In the genomic region with DNA sequence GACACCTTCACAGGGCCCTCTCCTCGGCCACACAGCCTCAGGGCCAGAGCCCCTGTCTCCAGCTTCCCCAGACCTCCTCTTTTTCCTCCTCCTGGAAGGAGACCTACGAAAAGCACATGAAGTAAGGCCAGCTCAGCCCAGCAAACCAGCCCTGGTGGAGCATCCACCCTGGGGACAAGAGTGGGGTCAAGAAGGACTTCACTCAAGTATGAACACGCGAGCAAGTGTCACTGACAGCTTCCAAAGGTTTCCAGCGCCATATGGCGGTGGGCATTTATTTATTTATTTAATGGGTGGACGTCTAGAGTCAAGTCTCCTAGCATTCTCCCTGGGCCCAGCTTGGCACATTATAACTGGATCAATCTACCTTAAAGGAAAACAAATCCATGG, we compare ENCODE assay signal across 8 mouse cellular contexts. TPM values are rescaled to one million over a fixed set of nuclear protein-coding genes. Genes with fewer than 3 reads are reported as not detected.
A peak's percentile ranks its signal among the peaks of the same experiment; 100 is the strongest.
DNase-seq lines count a peak whose midpoint lies in the region; ATAC-seq and TF ChIP-seq lines count a peak whose summit lies in the region.

No protein-coding gene starts in this region.

- 60% methylated on average over 7 of the region's 7 CpGs for WGBS in heart, embryonic 14.5 days
- 61% methylated on average over 7 of the region's 7 CpGs for WGBS in hindbrain, embryonic 12.5 days
- WGBS in midbrain, embryonic 11.5 days: 68% methylated on average over 7 of the region's 7 CpGs

- H3K27ac ChIP-seq in heart, embryonic 14.5 days (replicated peaks in 1 of 2; ENCODE audit: control insufficient read depth in 1 of 2, insufficient read depth in 1 of 2, low read depth in 2 of 2, low read length in 2 of 2): peak overlapping the region; percentile 70 to 82
- H3K27ac ChIP-seq in hindbrain, embryonic 12.5 days: peak overlapping the region; percentile 80
- no peak overlapping the region; the same call in 1 of the 2 replicates for H3K27ac ChIP-seq in midbrain, embryonic 11.5 days (ENCODE audit: low read depth, low read length)
- H3K27ac ChIP-seq in gastrocnemius, adult 2 months: no peak overlapping the region

- intact Hi-C loops in heart, postnatal 36 days (cut with DNase I): no loop called here
- intact Hi-C loops in gastrocnemius, adult 2 months (cut with DNase I): no loop called here

- peak overlapping the region; percentile 52 for H3K9ac ChIP-seq in heart, embryonic 14.5 days (ENCODE audit: low read length)
- H3K9ac ChIP-seq in hindbrain, embryonic 12.5 days: peak overlapping the region; percentile 13
- H3K9ac ChIP-seq in midbrain, embryonic 11.5 days (ENCODE audit: low read length): peak overlapping the region; percentile 62

- H3K27me3 ChIP-seq in heart, embryonic 14.5 days (ENCODE audit: control insufficient read depth, insufficient read depth, low read length): no peaks in the 10 kb centered on the region
- H3K27me3 ChIP-seq in G1E (ENCODE audit: insufficient read depth, low read length): no peaks in the 10 kb centered on the region
- H3K27me3 ChIP-seq in hindbrain, embryonic 12.5 days: no peaks in the 10 kb centered on the region
- no peaks in the 10 kb centered on the region for H3K27me3 ChIP-seq in midbrain, embryonic 11.5 days (ENCODE audit: control insufficient read depth, insufficient read depth, low read length)

- DNase-seq in heart, postnatal 36 days: no peak
- no peak for DNase-seq in G1E (ENCODE audit: low spot score)
- peak; percentile 91 for DNase-seq in midbrain, embryonic 11.5 days (ENCODE audit: low spot score, missing footprints)
- DNase-seq in ovary, postnatal 10 days (ENCODE audit: low spot score): no peak
- no peak for DNase-seq in adrenal gland, postnatal 25 days
- DNase-seq in gastrocnemius, adult 2 months: no peak

- no peak overlapping the region for H3K4me2 ChIP-seq in heart, embryonic 14.5 days (ENCODE audit: low read length)
- no peak overlapping the region for H3K4me2 ChIP-seq in hindbrain, embryonic 12.5 days (replicated peaks)
- H3K4me2 ChIP-seq in midbrain, embryonic 11.5 days: no peak overlapping the region

- TF ChIP-seq CTCF in G1E (IDR thresholded peaks at IDR 0.05; ENCODE audit: low read depth, low read length): no peak
- TF ChIP-seq CTCF in gastrocnemius, adult 2 months (IDR thresholded peaks at IDR 0.05): no peak

- H3K4me3 ChIP-seq in heart, embryonic 14.5 days (ENCODE audit: control insufficient read depth in 1 of 2, insufficient read depth in 1 of 2, low read depth in 1 of 2, low read length in 2 of 2): no peak overlapping the region
- H3K4me3 ChIP-seq in G1E (ENCODE audit: low read depth, low read length): peak overlapping the region; percentile 60; the same call in 1 of the 2 replicates
- H3K4me3 ChIP-seq in hindbrain, embryonic 12.5 days: no peak overlapping the region
- H3K4me3 ChIP-seq in midbrain, embryonic 11.5 days (ENCODE audit: low read depth, low read length): no peak overlapping the region
- H3K4me3 ChIP-seq in gastrocnemius, adult 2 months: no peak overlapping the region

- 0 out of 2 replicates have a peak, but pooled peaks have one; percentile 2 for ATAC-seq in heart, embryonic 14.5 days (ENCODE audit: insufficient number of reproducible peaks, insufficient read depth, low FRiP score, low read depth)
- ATAC-seq in G1E (ENCODE audit: extremely low read depth, insufficient number of reproducible peaks, low FRiP score, poor library complexity, severe bottlenecking): no peak
- no peak for ATAC-seq in hindbrain, embryonic 12.5 days (ENCODE audit: low FRiP score)
- no peak for ATAC-seq in midbrain, embryonic 11.5 days (ENCODE audit: low FRiP score)

- H3K36me3 ChIP-seq in heart, embryonic 14.5 days (ENCODE audit: control insufficient read depth, insufficient read depth, low read length): 0 out of 2 replicates have a peak, but pooled peaks cover 5% of the 10 kb centered on the region
- peaks cover 14% of the 10 kb centered on the region for H3K36me3 ChIP-seq in G1E (replicated peaks)
- no peaks in the 10 kb centered on the region; the same call in 1 of the 2 replicates for H3K36me3 ChIP-seq in hindbrain, embryonic 12.5 days
- H3K36me3 ChIP-seq in midbrain, embryonic 11.5 days (ENCODE audit: control insufficient read depth, insufficient read depth, low read length): no peaks in the 10 kb centered on the region

- peaks cover 29 to 30% of the 10 kb centered on the region in 2 experiments for H3K4me1 ChIP-seq in heart, embryonic 14.5 days (ENCODE audit: control insufficient read depth in 2 of 2, insufficient read depth in 2 of 2, low read length in 2 of 2)
- H3K4me1 ChIP-seq in G1E (ENCODE audit: insufficient read depth, low read depth, low read length): peaks cover 76% of the 10 kb centered on the region
- H3K4me1 ChIP-seq in hindbrain, embryonic 12.5 days: peaks cover 18% of the 10 kb centered on the region
- H3K4me1 ChIP-seq in midbrain, embryonic 11.5 days (ENCODE audit: control insufficient read depth, insufficient read depth, low read length): peaks cover 11% of the 10 kb centered on the region; the same call in 1 of the 2 replicates

- no peaks in the 10 kb centered on the region for H3K9me3 ChIP-seq in heart, embryonic 14.5 days (ENCODE audit: control insufficient read depth, low read length)
- H3K9me3 ChIP-seq in G1E (replicated peaks): no peaks in the 10 kb centered on the region
- no peaks in the 10 kb centered on the region for H3K9me3 ChIP-seq in hindbrain, embryonic 12.5 days (replicated peaks)
- H3K9me3 ChIP-seq in midbrain, embryonic 11.5 days (ENCODE audit: control insufficient read depth, low read length): no peaks in the 10 kb centered on the region

RNA-seq across cellular contexts. Expression of a gene that starts 21.3 kb away (rescaled TPM):
- 46.9 and 54.2 TPM in 2 replicates for polyA plus RNA-seq in heart, embryonic 14.5 days (2014; fragmentation: Nextera tagmentation; extraction: Ambion mirVana)
- total RNA-seq in heart, postnatal 36 days (2021): 10 to 100 TPM; 11.0 to 12.2 TPM
- total RNA-seq in G1E (2014; fragmentation: Nextera tagmentation) (19.1 and 20.9 TPM in 2 replicates), G1E (2017) (30.9 and 34.7 TPM in 2 replicates)
- polyA plus RNA-seq in G1E (2012): 26.5 and 29.7 TPM in 2 replicates
- 68.6 and 71.8 TPM in 2 replicates for polyA plus RNA-seq in hindbrain, embryonic 12.5 days (2016; fragmentation: Nextera tagmentation; extraction: Ambion mirVana)
- polyA plus RNA-seq in midbrain, embryonic 11.5 days (2014; fragmentation: Nextera tagmentation; extraction: Ambion mirVana): 64.9 and 65.4 TPM in 2 replicates
- total RNA-seq in adrenal gland, postnatal 25 days (2021): 39.0 and 44.0 TPM in 2 replicates
- 10 to 100 TPM in 1 of 2 experiments, 1 to 10 TPM in 1; 8.1 to 11.9 TPM for total RNA-seq in gastrocnemius, adult 2 months (2021)

RNA-seq across cellular contexts. Expression of a gene that starts 38.0 kb away (rescaled TPM):
- 4.6 and 5.0 TPM in 2 replicates for polyA plus RNA-seq in heart, embryonic 14.5 days (2014; fragmentation: Nextera tagmentation; extraction: Ambion mirVana)
- total RNA-seq in heart, postnatal 36 days (2021): 1 to 10 TPM; 1.1 to 1.2 TPM
- 17.5 and 18.9 TPM in 2 replicates for total RNA-seq in G1E (2014; fragmentation: Nextera tagmentation)
- total RNA-seq in G1E (2017): 10.3 and 11.2 TPM in 2 replicates
- 27.9 and 32.5 TPM in 2 replicates for polyA plus RNA-seq in G1E (2012)
- 9.5 and 9.7 TPM in 2 replicates for polyA plus RNA-seq in hindbrain, embryonic 12.5 days (2016; fragmentation: Nextera tagmentation; extraction: Ambion mirVana)
- 12.7 and 12.9 TPM in 2 replicates for polyA plus RNA-seq in midbrain, embryonic 11.5 days (2014; fragmentation: Nextera tagmentation; extraction: Ambion mirVana)
- total RNA-seq in adrenal gland, postnatal 25 days (2021): 4.2 and 4.4 TPM in 2 replicates
- total RNA-seq in gastrocnemius, adult 2 months (2021): under 1 TPM; 0.56 to 0.89 TPM

Comparison
In these comparisons a context has a peak if more than half of its experiments do, and no peak if none do; other contexts are left out.
1. H3K27ac ChIP-seq: peak in heart, embryonic 14.5 days (2 of 2) and hindbrain, embryonic 12.5 days (single experiment); none in midbrain, embryonic 11.5 days (single experiment) and gastrocnemius, adult 2 months (single experiment).
2. Peak in every context shown above with its lines, with median percentiles within 50 percentile points of each other: H3K9ac ChIP-seq.